Mouse (Mus musculus) embryonic facial prominence, embryonic 13.5 days (tissue): Measurements from ENCODE around the gene Zfp622. TPM values are rescaled to one million over a fixed set of nuclear protein-coding genes. Genes with fewer than 3 reads are reported as not detected.
"Not testable (repeated sequence)": the region's sequence is repeated elsewhere in the genome, so short reads cannot be mapped to it uniquely, and the experiment has no call there.

Experiments
- ATAC-seq: fragments of 200-750 bp; cut with Nextera tagmentation; 2 replicates; pipeline ENCODE4 v1.8.0; 2017; ENCODE audit warnings: low read depth; ENCODE audit not compliant: insufficient number of reproducible peaks, insufficient read depth, low FRiP score, low TSS enrichment
- H3K27ac ChIP-seq: fragments of 300-500 bp; sonication (generic); 2 replicates; pipeline ENCODE4 v1.5.1; 2015; ENCODE audit warnings: moderate library complexity, mild to moderate bottlenecking, inconsistent platforms
- H3K27me3 ChIP-seq: fragments of 300-500 bp; sonication (generic); 2 replicates; pipeline ENCODE4 v1.6.1; 2015; ENCODE audit warnings: mild to moderate bottlenecking, inconsistent platforms
- H3K36me3 ChIP-seq: fragments of 300-500 bp; sonication (generic); 2 replicates; pipeline ENCODE4 v1.6.1; 2015; ENCODE audit warnings: mild to moderate bottlenecking, inconsistent platforms
- H3K4me1 ChIP-seq: fragments of 300-500 bp; sonication (generic); 2 replicates; pipeline ENCODE4 v1.6.1; 2015; ENCODE audit warnings: inconsistent platforms
- H3K4me2 ChIP-seq: fragments of 300-500 bp; sonication (generic); 2 replicates; pipeline ENCODE4 v1.6.1; 2015; ENCODE audit warnings: moderate library complexity, mild to moderate bottlenecking, inconsistent platforms
- H3K4me3 ChIP-seq: fragments of 300-500 bp; sonication (generic); 2 replicates; pipeline ENCODE4 v1.5.1; 2015; ENCODE audit warnings: mild to moderate bottlenecking, inconsistent platforms
- H3K9ac ChIP-seq: fragments of 300-500 bp; sonication (generic); 2 replicates; pipeline ENCODE4 v1.6.1; 2015; ENCODE audit warnings: mild to moderate bottlenecking, inconsistent platforms
- H3K9me3 ChIP-seq: fragments of 300-500 bp; sonication (generic); 2 replicates; pipeline ENCODE4 v1.6.1; 2016; ENCODE audit warnings: inconsistent platforms
- whole genome bisulfite sequencing: fragments of 180-500 bp; shearing (Covaris S2); methylation state at CpG from one replicate; pipeline ENCODE4 v1.1.7; 2015; ENCODE audit warnings: mixed read lengths; 5-methylcytosine and 5-hydroxymethylcytosine counted together
- polyA plus RNA-seq: library from polyadenylated mRNA; unstranded; fragments of >200 nt; fragmentation: Nextera tagmentation; extraction: Ambion mirVana; gene quantifications from 2 replicates; pipeline ENCODE4 v1.2.1, GENCODE M21; 2015

The Zfp622 gene
- polyA plus RNA-seq, 1 experiment from 2014 or later, result 34.6 TPM

DNA sequence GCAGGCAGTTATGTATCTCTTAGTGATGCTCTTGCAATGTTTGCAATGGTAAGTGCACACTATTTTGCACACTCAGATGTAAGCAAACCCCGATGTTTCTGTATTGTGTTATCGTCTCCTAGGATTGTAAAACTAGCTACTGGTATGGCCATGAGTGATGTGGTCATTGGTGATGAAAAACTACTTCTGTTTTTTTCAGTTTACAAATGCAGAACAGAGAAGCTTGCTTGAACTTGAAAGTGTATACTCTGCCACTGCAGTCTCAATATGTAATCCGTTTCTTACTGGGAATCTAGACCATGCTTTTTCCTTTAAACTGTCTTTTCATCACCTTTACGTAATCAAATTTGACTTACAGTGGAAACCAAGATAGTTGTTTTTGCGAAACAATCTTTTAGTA is 11.4 kb upstream of the Zfp622 start:
- Histone ChIP-seq H3K4me3 (no peak overlapping the region), H3K27me3 (no peaks in the 10 kb centered on the region), H3K4me2 (no peak overlapping the region), H3K4me1 (no peaks in the 10 kb centered on the region), H3K36me3 (no peaks in the 10 kb centered on the region), H3K9ac (no peak overlapping the region), H3K9me3 (no peaks in the 10 kb centered on the region), H3K27ac (no peak overlapping the region)
- ATAC-seq, result no peak
- WGBS, result 77% methylated on average over 5 of the region's 5 CpGs

DNA sequence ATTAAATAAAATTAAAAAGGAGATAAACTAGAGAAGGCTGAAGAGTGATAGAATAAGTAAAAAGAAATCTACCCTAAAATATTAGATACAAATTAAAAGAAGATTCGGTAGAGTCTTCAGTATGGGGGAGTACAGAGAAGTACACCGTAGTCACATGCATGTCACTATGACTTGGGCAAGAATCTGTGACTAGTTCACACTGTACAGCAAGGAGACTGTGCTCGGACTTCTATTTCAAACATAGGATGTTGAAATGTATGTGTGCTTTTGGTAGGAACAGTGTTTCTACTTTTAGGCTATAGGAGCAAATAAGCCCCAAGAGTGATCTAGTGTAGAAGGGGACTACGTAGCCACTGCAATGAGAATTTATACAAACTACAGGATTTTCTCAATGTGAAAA is 9.8 kb upstream of the Zfp622 start:
- no peak for ATAC-seq
- H3K4me2 ChIP-seq, result no peak overlapping the region
- WGBS, result 92% methylated on average over 4 of the region's 4 CpGs
- H3K27me3 ChIP-seq, result no peaks in the 10 kb centered on the region
- H3K9me3 ChIP-seq, result no peaks in the 10 kb centered on the region
- H3K4me1 ChIP-seq, result no peaks in the 10 kb centered on the region
- no peak overlapping the region for H3K4me3 ChIP-seq
- H3K36me3 ChIP-seq, result no peaks in the 10 kb centered on the region
- no peak overlapping the region for H3K27ac ChIP-seq
- no peak overlapping the region for H3K9ac ChIP-seq

DNA sequence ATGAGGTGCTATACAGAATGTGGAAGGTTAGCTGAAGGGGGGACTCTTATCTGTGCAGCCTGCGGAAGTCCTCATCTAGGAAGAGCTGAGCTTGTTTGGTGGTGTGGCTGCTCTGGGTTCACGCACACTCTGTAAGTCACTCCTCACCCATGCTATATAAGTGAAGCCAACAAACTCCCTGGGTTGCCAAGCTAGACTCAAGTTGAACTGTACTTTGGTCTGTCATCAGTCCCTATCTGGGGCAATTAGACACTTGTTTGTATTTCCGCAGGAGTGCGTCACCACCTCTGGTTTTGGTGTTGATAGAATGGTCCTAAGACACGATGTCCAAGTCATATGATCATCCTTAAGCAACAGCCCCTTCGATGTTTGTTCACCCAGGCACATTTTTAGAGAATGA is 8.4 kb upstream of the Zfp622 start:
- 91% methylated on average over 6 of the region's 6 CpGs for WGBS
- no peak for ATAC-seq
- Histone ChIP-seq H3K27me3 (no peaks in the 10 kb centered on the region), H3K9ac (no peak overlapping the region), H3K4me1 (no peaks in the 10 kb centered on the region), H3K36me3 (no peaks in the 10 kb centered on the region), H3K9me3 (no peaks in the 10 kb centered on the region), H3K4me2 (no peak overlapping the region), H3K27ac (no peak overlapping the region), H3K4me3 (no peak overlapping the region)

DNA sequence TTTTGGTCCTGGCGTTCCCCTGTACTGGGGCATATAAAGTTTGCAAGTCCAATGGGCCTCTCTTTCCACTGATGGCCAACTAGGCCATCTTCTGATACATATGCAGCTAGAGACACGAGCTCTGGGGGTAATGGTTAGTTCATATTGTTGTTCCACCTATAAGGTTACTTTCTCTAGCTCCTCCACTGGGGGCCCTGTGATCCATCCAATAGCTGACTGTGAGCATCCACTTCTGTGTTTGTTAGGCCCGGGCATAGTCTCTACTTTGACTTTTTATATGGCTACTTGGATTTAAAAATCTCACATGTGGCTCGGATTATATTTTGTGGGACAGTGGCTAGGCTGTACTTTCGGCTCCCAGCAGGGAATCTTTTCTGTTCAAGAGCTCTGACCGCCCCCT is 552 bp upstream of the Zfp622 start:
- Histone ChIP-seq H3K4me1 (peaks cover 16% of the 10 kb centered on the region), H3K36me3 (peaks cover 17% of the 10 kb centered on the region), H3K9ac (peak overlapping the region; percentile 96), H3K27ac (peak overlapping the region; percentile 90), H3K4me2 (peak overlapping the region; percentile 88), H3K4me3 (peak overlapping the region; percentile 100)
- WGBS, result 16% methylated on average over 6 of the region's 6 CpGs
- H3K27me3 ChIP-seq, ATAC-seq, H3K9me3 ChIP-seq: not testable (repeated sequence)

DNA sequence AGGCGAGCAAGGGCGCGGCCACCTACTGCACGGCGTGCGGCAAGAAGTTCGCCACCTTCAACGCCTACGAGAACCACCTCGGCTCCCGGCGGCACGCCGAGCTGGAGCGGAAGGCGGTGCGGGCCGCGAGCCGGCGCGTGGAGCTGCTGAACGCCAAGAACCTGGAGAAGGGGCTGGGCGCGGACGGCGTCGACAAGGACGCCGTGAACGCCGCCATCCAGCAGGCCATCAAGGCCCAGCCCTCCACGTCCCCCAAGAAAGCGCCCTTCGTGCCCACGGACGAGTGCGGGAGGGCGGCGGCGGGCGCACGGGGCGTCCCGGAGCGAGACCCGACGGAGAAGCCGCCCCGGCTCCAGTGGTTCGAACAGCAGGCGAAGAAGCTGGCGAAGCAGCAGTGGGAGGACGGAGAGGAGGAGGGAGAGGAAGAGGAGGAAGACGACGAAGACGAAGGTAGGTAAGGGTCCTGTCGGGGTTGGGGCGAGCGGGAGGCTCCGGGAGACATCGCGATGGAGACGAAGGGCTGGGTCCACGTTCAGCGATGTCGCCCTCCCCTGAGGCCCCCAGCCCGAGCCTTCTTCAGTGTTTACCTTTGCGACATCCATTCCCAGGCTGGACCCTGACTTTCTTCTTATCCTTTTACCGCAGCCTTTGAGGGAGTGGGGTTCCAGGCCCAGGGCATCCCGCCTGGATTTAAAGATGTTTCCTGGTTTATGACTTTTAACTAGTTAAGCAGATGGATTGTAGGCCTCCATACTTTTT is 747 bp downstream of the Zfp622 start:
- H3K27me3 ChIP-seq, result no peaks in the 10 kb centered on the region
- H3K9ac ChIP-seq, result peak overlapping the region; percentile 96
- H3K4me1 ChIP-seq, result peaks cover 16% of the 10 kb centered on the region
- ATAC-seq, result no peak
- H3K4me3 ChIP-seq, result peak overlapping the region; percentile 100
- WGBS, result under 1% methylated on average over 70 of the region's 71 CpGs
- H3K4me2 ChIP-seq, result peak overlapping the region; percentile 88
- no peaks in the 10 kb centered on the region for H3K9me3 ChIP-seq
- peaks cover 21% of the 10 kb centered on the region for H3K36me3 ChIP-seq
- peak overlapping the region; percentile 90 for H3K27ac ChIP-seq

DNA sequence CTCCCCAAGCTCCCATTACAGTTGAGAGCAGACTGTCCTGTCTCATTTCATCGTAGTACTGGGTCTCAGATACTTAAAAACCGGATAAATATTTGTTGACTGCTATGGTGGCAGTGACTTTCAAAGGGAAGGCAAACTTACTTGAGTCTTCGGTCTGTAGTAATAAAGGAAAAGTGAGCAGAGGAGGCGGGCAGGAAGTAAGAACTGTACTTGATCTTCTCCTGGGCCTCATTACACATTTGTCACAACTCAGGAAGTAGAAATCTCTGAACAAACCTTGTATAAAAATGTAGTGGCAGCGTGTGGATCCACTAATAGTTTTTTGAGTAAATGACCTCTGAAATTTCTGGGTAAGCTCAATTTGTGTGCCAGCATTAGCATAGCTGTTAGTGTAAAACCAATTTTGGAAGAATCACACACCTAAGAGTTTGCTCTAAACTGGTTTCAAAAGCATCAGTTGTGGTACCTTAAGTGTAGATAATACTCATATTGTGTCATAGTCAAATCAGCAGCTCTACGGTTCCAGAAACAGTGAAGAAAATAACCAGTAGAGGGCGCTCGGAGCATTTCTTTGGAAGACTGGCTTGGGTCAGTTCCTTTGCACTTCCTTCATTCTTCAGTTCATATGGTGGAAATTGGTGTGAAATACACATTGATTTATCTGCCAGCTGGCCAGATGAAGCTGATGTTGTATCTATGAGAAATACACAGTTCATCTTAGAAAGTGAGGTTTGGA is 9.0 kb downstream of the Zfp622 start:
- no peaks in the 10 kb centered on the region for H3K9me3 ChIP-seq
- H3K9ac ChIP-seq, result no peak overlapping the region
- H3K4me1 ChIP-seq, result no peaks in the 10 kb centered on the region
- H3K27me3 ChIP-seq, result no peaks in the 10 kb centered on the region
- 63% methylated on average over 8 of the region's 8 CpGs for WGBS
- peaks cover 53% of the 10 kb centered on the region for H3K36me3 ChIP-seq
- ATAC-seq, result no peak
- no peak overlapping the region for H3K27ac ChIP-seq
- no peak overlapping the region for H3K4me3 ChIP-seq
- H3K4me2 ChIP-seq, result no peak overlapping the region

DNA sequence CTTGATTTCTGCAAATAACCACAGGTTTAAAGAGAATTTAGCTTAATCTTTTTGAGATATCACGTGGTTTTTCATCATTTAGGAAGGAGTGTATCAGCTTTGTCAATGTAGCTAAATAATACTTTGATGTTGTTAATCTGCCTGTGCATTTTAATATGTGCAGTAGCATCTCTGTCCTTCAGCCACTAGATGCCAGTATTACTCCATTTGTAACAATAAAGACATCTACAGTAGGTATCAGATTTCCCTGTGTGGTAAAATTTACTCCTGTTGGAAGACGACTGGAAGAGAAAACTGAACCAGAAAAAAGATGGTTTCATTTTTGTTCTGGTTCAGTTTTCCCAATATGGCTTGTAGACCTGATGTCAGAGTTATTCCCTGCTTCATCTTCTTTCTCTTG is 11.4 kb downstream of the Zfp622 start:
- Histone ChIP-seq H3K27ac (no peak overlapping the region), H3K36me3 (peaks cover 44% of the 10 kb centered on the region), H3K9ac (no peak overlapping the region), H3K4me2 (no peak overlapping the region), H3K4me3 (no peak overlapping the region), H3K4me1 (no peaks in the 10 kb centered on the region), H3K27me3 (no peaks in the 10 kb centered on the region), H3K9me3 (no peaks in the 10 kb centered on the region)
- no peak for ATAC-seq
- 36% methylated on average over 2 of the region's 2 CpGs for WGBS

DNA sequence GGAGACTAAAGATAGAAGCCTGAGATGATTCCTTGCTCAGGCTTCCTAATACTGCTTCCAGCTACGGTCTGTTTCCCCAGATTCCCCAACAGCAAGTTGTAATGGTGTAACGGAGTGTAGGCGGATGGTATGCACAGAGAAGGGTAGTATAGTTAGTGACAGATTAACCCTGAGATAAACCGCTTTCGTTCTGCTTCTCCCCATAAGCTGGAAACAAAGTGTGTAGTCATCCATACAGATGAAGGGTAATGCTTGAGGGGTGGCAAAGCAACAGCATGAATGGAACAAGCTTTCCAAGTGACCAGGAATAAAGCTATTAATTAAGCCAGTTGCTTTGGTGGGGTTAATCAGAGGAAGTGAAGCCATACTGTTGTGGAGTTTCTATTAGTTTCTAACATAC is 15.4 kb downstream of the Zfp622 start:
- not testable (repeated sequence) for H3K9ac ChIP-seq, H3K4me1 ChIP-seq, ATAC-seq, H3K9me3 ChIP-seq, H3K27ac ChIP-seq, H3K4me3 ChIP-seq, H3K4me2 ChIP-seq, H3K27me3 ChIP-seq
- H3K36me3 ChIP-seq, result peaks cover 20% of the 10 kb centered on the region
- WGBS, result 65% methylated on average over 5 of the region's 5 CpGs

DNA sequence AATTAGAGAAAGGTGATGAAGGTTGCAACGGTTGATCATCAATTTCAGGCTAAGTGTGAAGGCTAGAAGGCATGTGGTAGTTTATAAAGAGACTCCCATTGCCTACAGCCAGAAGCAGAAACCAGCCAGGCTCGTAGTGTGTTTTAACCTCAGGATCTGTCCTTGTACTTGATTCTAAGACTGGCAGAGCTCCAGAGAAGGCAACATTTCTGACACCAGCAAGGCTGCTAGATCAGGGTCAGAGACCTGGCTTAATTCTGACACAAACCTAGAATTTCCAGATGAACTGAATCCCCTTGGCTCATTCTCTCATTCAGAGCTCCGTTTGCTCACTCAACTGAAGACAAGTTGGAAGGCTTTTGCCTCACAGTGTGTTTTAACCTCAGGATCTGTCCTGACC is 24.5 kb downstream of the Zfp622 start:
- Histone ChIP-seq H3K9ac (no peak overlapping the region), H3K4me3 (no peak overlapping the region), H3K4me1 (no peaks in the 10 kb centered on the region), H3K27ac (no peak overlapping the region), H3K27me3 (no peaks in the 10 kb centered on the region), H3K36me3 (no peaks in the 10 kb centered on the region), H3K4me2 (no peak overlapping the region), H3K9me3 (no peaks in the 10 kb centered on the region)
- no peak for ATAC-seq
- 82% methylated on average over 3 of the region's 3 CpGs for WGBS

DNA sequence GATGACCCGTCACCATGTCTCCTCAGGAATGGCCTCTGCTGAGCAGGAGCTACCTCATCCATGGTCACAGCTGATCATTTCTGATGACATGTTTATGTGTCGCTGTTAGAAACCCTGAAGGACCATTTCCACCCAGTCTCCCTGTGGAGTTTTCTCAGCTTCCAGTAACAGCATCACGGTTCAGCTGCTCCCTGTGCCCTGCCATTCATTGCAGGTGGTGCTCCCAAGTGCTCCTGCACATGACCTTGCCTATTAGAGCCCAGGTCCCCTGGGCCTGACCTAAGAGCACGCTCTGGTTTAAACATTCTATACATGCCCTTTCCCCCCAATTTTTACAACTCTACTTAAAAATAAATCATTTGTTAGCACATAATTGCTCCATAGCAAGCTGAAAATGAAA is 28.7 kb downstream of the Zfp622 start:
- 77% methylated on average over 4 of the region's 4 CpGs for WGBS
- H3K36me3 ChIP-seq, result no peaks in the 10 kb centered on the region
- no peaks in the 10 kb centered on the region for H3K27me3 ChIP-seq
- no peak overlapping the region for H3K4me3 ChIP-seq
- H3K9ac ChIP-seq, result no peak overlapping the region
- no peaks in the 10 kb centered on the region for H3K9me3 ChIP-seq
- no peak overlapping the region for H3K4me2 ChIP-seq
- H3K27ac ChIP-seq, result no peak overlapping the region
- H3K4me1 ChIP-seq, result 0 out of 2 replicates have a peak, but pooled peaks cover 2% of the 10 kb centered on the region
- no peak for ATAC-seq

DNA sequence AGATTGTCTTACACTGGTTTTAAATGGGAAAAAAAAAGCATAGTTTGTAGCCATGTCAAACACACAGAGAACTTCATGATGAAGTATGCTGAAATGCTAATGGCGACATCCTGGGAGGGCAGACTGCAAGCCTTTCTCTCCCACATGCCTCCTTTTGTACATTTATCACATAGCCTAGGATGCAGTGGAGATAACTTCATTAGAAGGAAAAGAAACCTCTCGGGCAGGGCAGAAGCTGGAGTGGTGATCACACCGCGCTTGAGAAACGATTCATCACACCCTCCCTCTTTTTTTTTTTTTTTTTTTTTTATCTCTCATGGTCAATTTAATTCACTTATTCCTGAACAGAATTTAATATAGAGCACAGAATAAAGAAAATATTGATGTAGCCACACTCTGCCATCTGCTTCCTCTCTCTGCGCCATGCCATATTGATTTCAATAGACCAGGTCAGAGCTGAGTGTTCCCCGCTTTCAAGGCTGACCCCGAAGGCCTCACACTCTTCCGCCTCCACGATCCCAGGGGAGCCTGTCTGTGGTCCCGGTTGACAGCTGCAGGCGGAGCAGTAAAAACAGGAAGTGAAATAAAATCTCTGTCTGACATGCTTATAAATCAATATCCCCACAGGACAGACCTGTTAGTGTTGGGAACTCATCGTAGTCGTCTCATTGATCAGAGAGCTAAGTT is 32.0 kb downstream of the Zfp622 start:
- Histone ChIP-seq H3K9ac (no peak overlapping the region), H3K4me1 (0 out of 2 replicates have a peak, but pooled peaks cover 2% of the 10 kb centered on the region), H3K27ac (no peak overlapping the region), H3K36me3 (no peaks in the 10 kb centered on the region), H3K9me3 (no peaks in the 10 kb centered on the region), H3K4me3 (no peak overlapping the region), H3K27me3 (no peaks in the 10 kb centered on the region), H3K4me2 (no peak overlapping the region)
- 31% methylated on average over 14 of the region's 14 CpGs for WGBS
- no peak for ATAC-seq

DNA sequence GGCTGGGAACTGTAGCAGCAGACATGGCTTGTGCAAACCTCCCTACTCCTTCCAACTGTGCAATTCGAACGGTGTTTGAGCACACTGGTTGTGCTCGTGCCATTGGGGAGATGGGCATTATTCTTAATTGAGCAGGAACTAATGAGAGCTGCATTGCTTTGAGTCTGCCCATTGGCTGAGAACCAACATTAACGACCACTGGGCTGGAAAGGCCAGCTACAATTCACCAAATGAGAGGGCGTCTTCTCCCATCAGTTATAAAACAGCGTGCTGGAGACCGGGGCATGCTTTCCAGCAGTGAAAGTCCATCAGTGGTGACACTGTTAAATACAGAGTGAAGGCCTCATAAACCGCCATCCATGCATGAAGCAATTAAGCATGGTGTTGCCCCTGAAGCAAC is 37.6 kb downstream of the Zfp622 start:
- H3K4me3 ChIP-seq, result no peak overlapping the region
- no peaks in the 10 kb centered on the region for H3K9me3 ChIP-seq
- H3K9ac ChIP-seq, result no peak overlapping the region
- 86% methylated on average over 8 of the region's 8 CpGs for WGBS
- H3K27ac ChIP-seq, result no peak overlapping the region
- H3K27me3 ChIP-seq, result no peaks in the 10 kb centered on the region
- no peak for ATAC-seq
- H3K36me3 ChIP-seq, result no peaks in the 10 kb centered on the region
- H3K4me1 ChIP-seq, result no peaks in the 10 kb centered on the region
- H3K4me2 ChIP-seq, result no peak overlapping the region
